Mouse (Mus musculus) hindbrain, embryonic 13.5 days (tissue): ENCODE measurements at regions not wholly inside any gene's neighbourhood (a gene's known extent, or its start where the extent isn't known, plus 50 kb on each side); places are given as distances from the start of the nearest gene placed in this dataset.

Experiments
- ATAC-seq: fragments of 200-750 bp; cut with Nextera tagmentation; 2 replicates; pipeline ENCODE4 v1.8.0; 2017; ENCODE audit warnings: moderate TSS enrichment; ENCODE audit not compliant: low FRiP score
- H3K27ac ChIP-seq: fragments of 300-500 bp; sonication (generic); 2 replicates; pipeline ENCODE4 v1.5.1; 2015; ENCODE audit warnings: inconsistent platforms, mild to moderate bottlenecking, moderate library complexity
- H3K27me3 ChIP-seq: fragments of 300-500 bp; sonication (generic); 2 replicates; pipeline ENCODE4 v1.6.1; 2015; ENCODE audit warnings: mild to moderate bottlenecking, inconsistent platforms
- H3K36me3 ChIP-seq: fragments of 300-500 bp; sonication (generic); 2 replicates; pipeline ENCODE4 v1.6.1; 2015; ENCODE audit warnings: mild to moderate bottlenecking, inconsistent platforms
- H3K4me1 ChIP-seq: fragments of 300-500 bp; sonication (generic); replicated peaks from 2 replicates; pipeline ENCODE4 v1.6.1; 2015; ENCODE audit warnings: inconsistent platforms
- H3K4me2 ChIP-seq: fragments of 300-500 bp; sonication (generic); 2 replicates; pipeline ENCODE4 v1.6.1; 2015; ENCODE audit warnings: inconsistent platforms, mild to moderate bottlenecking, moderate library complexity
- H3K4me3 ChIP-seq: fragments of 300-500 bp; sonication (generic); 2 replicates; pipeline ENCODE4 v1.5.1; 2015; ENCODE audit warnings: mild to moderate bottlenecking, inconsistent platforms
- H3K9ac ChIP-seq: fragments of 300-500 bp; sonication (generic); 2 replicates; pipeline ENCODE4 v1.6.1; 2015; ENCODE audit warnings: mild to moderate bottlenecking, inconsistent platforms
- H3K9me3 ChIP-seq: fragments of 300-500 bp; sonication (generic); 2 replicates; pipeline ENCODE4 v1.6.1; 2016; ENCODE audit warnings: inconsistent platforms
- whole genome bisulfite sequencing: fragments of 180-500 bp; shearing (Covaris S2); methylation state at CpG from one replicate; pipeline ENCODE4 v1.1.7; 2015; 5-methylcytosine and 5-hydroxymethylcytosine counted together

- WGBS: 88% methylated on average over 3 of the region's 3 CpGs
- Histone ChIP-seq H3K4me2 (no peak overlapping the region), H3K27ac (no peak overlapping the region), H3K4me1 (no peaks in the 10 kb centered on the region), H3K4me3 (no peak overlapping the region), H3K9me3 (no peaks in the 10 kb centered on the region), H3K9ac (no peak overlapping the region), H3K36me3 (no peaks in the 10 kb centered on the region), H3K27me3 (no peaks in the 10 kb centered on the region)
- no peak for ATAC-seq
Measured at GRCm38 (mm10) chr15:40356096-40356495, 221.9 kb downstream of the 9330182O14Rik start.

GRCm38 (mm10) chr15:40358341-40358740 is 224.2 kb downstream of the 9330182O14Rik start:
- H3K4me3 ChIP-seq: no peak overlapping the region
- ATAC-seq: no peak
- no peaks in the 10 kb centered on the region for H3K36me3 ChIP-seq
- no peaks in the 10 kb centered on the region for H3K4me1 ChIP-seq
- H3K9me3 ChIP-seq: no peaks in the 10 kb centered on the region
- H3K9ac ChIP-seq: no peak overlapping the region
- H3K27ac ChIP-seq: no peak overlapping the region
- no peaks in the 10 kb centered on the region for H3K27me3 ChIP-seq
- WGBS: 81% methylated on average over 2 of the region's 2 CpGs
- H3K4me2 ChIP-seq: no peak overlapping the region

GRCm38 (mm10) chr15:40361849-40362533 is 227.8 kb downstream of the 9330182O14Rik start:
- H3K9me3 ChIP-seq: no peaks in the 10 kb centered on the region
- no peaks in the 10 kb centered on the region for H3K4me1 ChIP-seq
- no peaks in the 10 kb centered on the region for H3K27me3 ChIP-seq
- no peak overlapping the region for H3K27ac ChIP-seq
- no peak overlapping the region for H3K9ac ChIP-seq
- H3K4me2 ChIP-seq: no peak overlapping the region
- H3K36me3 ChIP-seq: no peaks in the 10 kb centered on the region
- H3K4me3 ChIP-seq: no peak overlapping the region
- 87% methylated on average over 11 of the region's 11 CpGs for WGBS
- ATAC-seq: no peak

- no peak for ATAC-seq
- H3K9me3 ChIP-seq: no peaks in the 10 kb centered on the region
- H3K4me1 ChIP-seq: no peaks in the 10 kb centered on the region
- H3K9ac ChIP-seq: no peak overlapping the region
- H3K4me2 ChIP-seq: no peak overlapping the region
- no peak overlapping the region for H3K4me3 ChIP-seq
- WGBS: 82% methylated on average over 1 of the region's 1 CpGs
- H3K27ac ChIP-seq: no peak overlapping the region
- H3K36me3 ChIP-seq: no peaks in the 10 kb centered on the region
- no peaks in the 10 kb centered on the region for H3K27me3 ChIP-seq
Measured at GRCm38 (mm10) chr15:40364221-40364621, 230.1 kb downstream of the 9330182O14Rik start.

- H3K27me3 ChIP-seq: no peaks in the 10 kb centered on the region
- no peak overlapping the region for H3K4me2 ChIP-seq
- no peaks in the 10 kb centered on the region for H3K9me3 ChIP-seq
- H3K27ac ChIP-seq: no peak overlapping the region
- H3K36me3 ChIP-seq: no peaks in the 10 kb centered on the region
- H3K4me1 ChIP-seq: no peaks in the 10 kb centered on the region
- no peak overlapping the region for H3K9ac ChIP-seq
- no peak overlapping the region for H3K4me3 ChIP-seq
- ATAC-seq: no peak
Measured at GRCm38 (mm10) chr15:40365613-40366012, 231.4 kb downstream of the 9330182O14Rik start.

GRCm38 (mm10) chr15:40367026-40367425 is 232.9 kb downstream of the 9330182O14Rik start:
- no peaks in the 10 kb centered on the region for H3K27me3 ChIP-seq
- H3K9me3 ChIP-seq: no peaks in the 10 kb centered on the region
- no peaks in the 10 kb centered on the region for H3K4me1 ChIP-seq
- no peak overlapping the region for H3K4me2 ChIP-seq
- H3K4me3 ChIP-seq: no peak overlapping the region
- WGBS: 45% methylated on average over 1 of the region's 1 CpGs
- ATAC-seq: no peak
- H3K27ac ChIP-seq: no peak overlapping the region
- H3K9ac ChIP-seq: no peak overlapping the region
- H3K36me3 ChIP-seq: no peaks in the 10 kb centered on the region

- Histone ChIP-seq H3K4me1 (no peaks in the 10 kb centered on the region), H3K9ac (no peak overlapping the region), H3K36me3 (no peaks in the 10 kb centered on the region), H3K9me3 (no peaks in the 10 kb centered on the region), H3K4me3 (no peak overlapping the region), H3K27me3 (no peaks in the 10 kb centered on the region), H3K4me2 (no peak overlapping the region), H3K27ac (no peak overlapping the region)
- no peak for ATAC-seq
- 52% methylated on average over 3 of the region's 3 CpGs for WGBS
Measured at GRCm38 (mm10) chr15:40368746-40369145, 234.6 kb downstream of the 9330182O14Rik start.

GRCm38 (mm10) chr15:40371486-40371885 is 237.3 kb downstream of the 9330182O14Rik start:
- H3K4me2 ChIP-seq: no peak overlapping the region
- H3K27ac ChIP-seq: no peak overlapping the region
- no peak for ATAC-seq
- WGBS: 72% methylated on average over 4 of the region's 4 CpGs
- no peaks in the 10 kb centered on the region for H3K36me3 ChIP-seq
- no peaks in the 10 kb centered on the region for H3K9me3 ChIP-seq
- no peaks in the 10 kb centered on the region for H3K4me1 ChIP-seq
- H3K9ac ChIP-seq: no peak overlapping the region
- no peaks in the 10 kb centered on the region for H3K27me3 ChIP-seq
- H3K4me3 ChIP-seq: no peak overlapping the region

- WGBS: 87% methylated on average over 2 of the region's 2 CpGs
- Histone ChIP-seq H3K36me3 (no peaks in the 10 kb centered on the region), H3K9ac (no peak overlapping the region), H3K4me2 (no peak overlapping the region), H3K4me1 (no peaks in the 10 kb centered on the region), H3K27me3 (no peaks in the 10 kb centered on the region), H3K4me3 (no peak overlapping the region), H3K27ac (no peak overlapping the region), H3K9me3 (no peaks in the 10 kb centered on the region)
- no peak for ATAC-seq
Measured at GRCm38 (mm10) chr15:40386526-40386925, 252.4 kb downstream of the 9330182O14Rik start.

- Histone ChIP-seq H3K27ac (no peak overlapping the region), H3K4me1 (no peaks in the 10 kb centered on the region), H3K27me3 (no peaks in the 10 kb centered on the region), H3K9me3 (no peaks in the 10 kb centered on the region), H3K9ac (no peak overlapping the region), H3K4me3 (no peak overlapping the region), H3K36me3 (no peaks in the 10 kb centered on the region), H3K4me2 (no peak overlapping the region)
- 88% methylated on average over 2 of the region's 2 CpGs for WGBS
- ATAC-seq: no peak
Measured at GRCm38 (mm10) chr15:40387746-40388145, 253.6 kb downstream of the 9330182O14Rik start.

GRCm38 (mm10) chr15:40388806-40389205 is 254.6 kb downstream of the 9330182O14Rik start:
- Histone ChIP-seq H3K4me2 (no peak overlapping the region), H3K27me3 (no peaks in the 10 kb centered on the region), H3K27ac (no peak overlapping the region), H3K4me3 (no peak overlapping the region), H3K9me3 (no peaks in the 10 kb centered on the region), H3K36me3 (no peaks in the 10 kb centered on the region), H3K9ac (no peak overlapping the region), H3K4me1 (no peaks in the 10 kb centered on the region)
- no peak for ATAC-seq
- 96% methylated on average over 2 of the region's 2 CpGs for WGBS

GRCm38 (mm10) chr15:40435156-40435555 is 301.0 kb downstream of the 9330182O14Rik start:
- H3K27ac ChIP-seq: no peak overlapping the region
- H3K36me3 ChIP-seq: no peaks in the 10 kb centered on the region
- no peaks in the 10 kb centered on the region for H3K4me1 ChIP-seq
- ATAC-seq: no peak
- H3K9me3 ChIP-seq: no peaks in the 10 kb centered on the region
- H3K9ac ChIP-seq: no peak overlapping the region
- H3K4me2 ChIP-seq: no peak overlapping the region
- no peak overlapping the region for H3K4me3 ChIP-seq
- 84% methylated on average over 4 of the region's 4 CpGs for WGBS
- H3K27me3 ChIP-seq: no peaks in the 10 kb centered on the region

GRCm38 (mm10) chr15:40436688-40437087 is 302.5 kb downstream of the 9330182O14Rik start:
- no peak for ATAC-seq
- Histone ChIP-seq H3K27me3 (no peaks in the 10 kb centered on the region), H3K36me3 (no peaks in the 10 kb centered on the region), H3K4me3 (no peak overlapping the region), H3K4me2 (no peak overlapping the region), H3K9me3 (no peaks in the 10 kb centered on the region), H3K9ac (no peak overlapping the region), H3K4me1 (no peaks in the 10 kb centered on the region), H3K27ac (no peak overlapping the region)
- 38% methylated on average over 3 of the region's 3 CpGs for WGBS
